Mouse (Mus musculus) spleen, postnatal 14 days (tissue): ENCODE data around the gene Cpm.
A peak's percentile ranks its signal among the peaks of the same experiment; 100 is the strongest.
"Not testable (repeated sequence)": the region's sequence is repeated elsewhere in the genome, so short reads cannot be mapped to it uniquely, and the experiment has no call there.

Experiments used
- DNase-seq, 2 experiments: peaks; one replicate each; pipeline ENCODE4 v3.0.0; 2021 to 2022; ENCODE audit warnings: low spot score in 2 of 2

Gene Cpm

GRCm38 (mm10) chr10:117629169-117629971, at the start of gene Cpm:
Cpm (plus strand) TSS chr10:117629500.
- peak; percentile 62 to 71 for DNase-seq

GRCm38 (mm10) chr10:117579771-117580284, 49.5 kb upstream of the Cpm start:
- DNase-seq, result no peak

- no peak for DNase-seq
Measured at GRCm38 (mm10) chr10:117580405-117580804, 48.9 kb upstream of the Cpm start.

GRCm38 (mm10) chr10:117581007-117581752, 48.1 kb upstream of the Cpm start:
- DNase-seq, result no peak

GRCm38 (mm10) chr10:117581753-117582062, 47.6 kb upstream of the Cpm start:
- DNase-seq, result no peak

- no peak for DNase-seq
Measured at GRCm38 (mm10) chr10:117583155-117584061, 45.9 kb upstream of the Cpm start.

GRCm38 (mm10) chr10:117584102-117584501, 45.2 kb upstream of the Cpm start:
- DNase-seq, result no peak

- no peak for DNase-seq
Measured at GRCm38 (mm10) chr10:117584566-117585515, 44.5 kb upstream of the Cpm start.

- DNase-seq, result no peak
Measured at GRCm38 (mm10) chr10:117585600-117586299, 43.5 kb upstream of the Cpm start.

- DNase-seq, result no peak
Measured at GRCm38 (mm10) chr10:117586859-117587258, 42.4 kb upstream of the Cpm start.

GRCm38 (mm10) chr10:117587335-117587734, 42.0 kb upstream of the Cpm start:
- DNase-seq, result no peak

- DNase-seq, result not testable (repeated sequence)
Measured at GRCm38 (mm10) chr10:117588416-117589143, 40.7 kb upstream of the Cpm start.

GRCm38 (mm10) chr10:117589144-117589940, 40.0 kb upstream of the Cpm start:
- no peak for DNase-seq

- DNase-seq, result no peak
Measured at GRCm38 (mm10) chr10:117590331-117591301, 38.7 kb upstream of the Cpm start.

- DNase-seq, result no peak
Measured at GRCm38 (mm10) chr10:117591766-117592165, 37.5 kb upstream of the Cpm start.

GRCm38 (mm10) chr10:117592306-117593040, 36.8 kb upstream of the Cpm start:
- DNase-seq, result no peak
